Mouse (Mus musculus) spleen, adult 2 months (tissue): ENCODE measurements around the gene Synpr.

ENCODE experiments used
- CTCF ChIP-seq: fragments of 200-500 bp; IDR thresholded peaks from 2 replicates; pipeline ENCODE4 v1.5.1; 2011; ENCODE audit warnings: mild to moderate bottlenecking, inconsistent platforms; ENCODE audit not compliant: insufficient read depth, insufficient read length, insufficient replicate concordance; ENCODE audit errors: extremely low read depth
- POLR2A ChIP-seq: fragments of 200-500 bp; IDR thresholded peaks from 2 replicates; pipeline ENCODE4 v1.6.1; 2011; ENCODE audit warnings: low read depth, low read length, inconsistent platforms

- TF ChIP-seq POLR2A, result no peak
- no peak for TF ChIP-seq CTCF
Measured at GRCm38 (mm10) chr14:13349170-13349865, 64.7 kb downstream of the Synpr start.
